Mouse (Mus musculus): ENCODE results near the gene Memo1. TPM values are rescaled to one million over a fixed set of nuclear protein-coding genes. Genes with fewer than 3 reads are reported as not detected.

Memo1 gene
- polyA plus RNA-seq, 1 experiment from 2014 or later: 77.4 TPM

Other genes starting within 250 kb of the Memo1 start
- gene Srd5a2, start 247.6 kb downstream of the Memo1 start, polyA plus RNA-seq (2016; fragmentation: Nextera tagmentation; extraction: Ambion mirVana): not detected in 2 replicates
- gene Dpy30, start 28.4 kb upstream of the Memo1 start, polyA plus RNA-seq (2016; fragmentation: Nextera tagmentation; extraction: Ambion mirVana): 252 and 269 TPM in 2 replicates
- gene Spast, start 43.5 kb upstream of the Memo1 start, polyA plus RNA-seq (2016; fragmentation: Nextera tagmentation; extraction: Ambion mirVana): 28.5 and 39.7 TPM in 2 replicates
- 23.9 and 28.4 TPM in 2 replicates for gene Slc30a6, start 100.1 kb upstream of the Memo1 start, polyA plus RNA-seq (2016; fragmentation: Nextera tagmentation; extraction: Ambion mirVana)
- gene Nlrc4, start 163.6 kb upstream of the Memo1 start, polyA plus RNA-seq (2016; fragmentation: Nextera tagmentation; extraction: Ambion mirVana): 0.14 and 0.18 TPM in 2 replicates
- gene Yipf4, start 194.0 kb upstream of the Memo1 start, polyA plus RNA-seq (2016; fragmentation: Nextera tagmentation; extraction: Ambion mirVana): 52.6 and 54.9 TPM in 2 replicates
- 103 and 109 TPM in 2 replicates for gene Birc6, start 232.8 kb upstream of the Memo1 start, polyA plus RNA-seq (2016; fragmentation: Nextera tagmentation; extraction: Ambion mirVana)

Measured in forebrain, embryonic 12.5 days (tissue).